Mouse (Mus musculus): Measurements from ENCODE around the gene Cant1.
"Not testable (repeated sequence)": the region's sequence is repeated elsewhere in the genome, so short reads cannot be mapped to it uniquely, and the experiment has no call there.

Cant1 gene

DNA sequence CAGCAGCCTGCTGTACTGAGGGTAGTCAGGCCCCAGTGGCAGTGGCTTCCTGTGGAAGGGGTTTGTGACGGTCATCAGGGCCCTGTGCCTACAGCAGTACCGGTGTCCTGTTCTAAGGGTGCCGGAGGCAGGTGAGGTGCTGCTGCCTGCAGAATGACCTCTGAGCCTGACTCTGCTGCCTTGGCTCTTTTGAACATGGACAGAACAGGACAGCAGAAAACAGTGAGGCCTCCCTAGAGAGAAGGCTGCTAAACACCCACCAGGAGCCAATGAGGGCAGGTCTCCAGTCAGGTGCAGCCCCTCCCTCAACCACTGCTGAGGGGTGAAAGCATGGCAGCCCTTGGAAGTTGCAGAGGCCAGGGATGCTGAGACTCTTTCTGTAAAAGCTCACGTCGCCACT, 12.4 kb downstream of the Cant1 start:
- DNase-seq, result no peak

DNA sequence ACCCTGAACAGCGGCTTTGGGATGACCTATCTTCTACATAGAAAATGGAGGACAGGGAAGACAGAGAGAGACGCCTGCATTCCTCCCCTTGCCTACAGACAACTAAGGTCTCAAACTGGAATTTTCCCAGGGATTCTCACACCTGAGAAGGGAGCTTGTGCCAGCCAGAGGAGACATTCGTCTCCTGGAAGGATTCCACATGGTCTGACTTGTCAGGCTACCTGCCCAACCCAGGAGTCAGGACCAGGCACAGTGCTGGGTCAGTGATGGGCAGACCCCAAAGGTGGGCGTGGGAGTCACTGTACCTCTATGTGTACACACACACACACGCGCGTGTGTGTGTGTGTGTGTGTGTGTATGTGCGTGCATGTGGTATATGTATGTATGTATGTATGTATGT, 13.6 kb downstream of the Cant1 start:
- no peak for DNase-seq

DNA sequence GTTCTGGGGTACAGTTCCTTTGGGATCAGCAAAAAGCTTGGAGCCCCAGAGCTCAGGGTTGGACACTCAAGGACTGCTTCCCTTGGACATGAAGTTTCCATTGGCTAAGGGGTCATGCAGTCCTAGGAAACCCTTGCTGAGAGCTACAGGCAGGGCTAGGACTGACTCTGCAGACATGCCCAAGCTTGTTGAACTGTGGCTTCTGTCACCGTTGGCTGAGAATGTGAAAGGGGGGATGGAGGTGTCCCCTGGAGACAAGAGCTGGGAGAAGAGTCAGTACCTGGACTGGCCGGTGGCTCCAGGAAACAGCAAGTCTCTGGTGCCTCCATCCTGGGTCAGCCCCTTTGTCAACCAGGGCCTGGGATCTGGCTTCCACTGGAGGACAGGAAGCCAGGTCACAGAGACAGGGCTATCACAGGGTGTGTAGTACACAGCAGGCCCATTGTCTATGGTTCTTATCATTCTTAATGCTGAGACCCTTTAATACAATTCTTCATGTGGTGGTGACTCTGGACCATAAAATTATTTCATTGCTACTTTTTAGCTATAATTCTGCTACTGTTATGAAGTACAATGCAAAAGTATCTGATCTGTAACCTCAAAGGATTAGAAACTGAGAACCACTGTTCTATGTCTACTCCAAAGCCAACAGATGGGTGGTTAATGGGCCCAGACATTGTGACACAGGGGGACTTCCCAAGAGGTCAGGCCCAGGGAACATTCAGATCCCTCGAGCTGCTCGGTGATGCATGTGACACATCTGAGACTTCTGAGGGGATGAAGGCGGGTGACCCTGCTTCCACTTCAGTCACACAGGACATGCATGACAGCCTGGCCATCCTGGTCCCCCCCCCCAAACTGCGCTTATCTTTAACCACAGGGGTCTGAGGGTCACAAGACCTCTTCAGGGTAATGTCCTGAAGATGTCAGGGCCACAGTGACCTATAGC, 14.7 kb downstream of the Cant1 start:
- peak; percentile 34 to 44 for DNase-seq

DNA sequence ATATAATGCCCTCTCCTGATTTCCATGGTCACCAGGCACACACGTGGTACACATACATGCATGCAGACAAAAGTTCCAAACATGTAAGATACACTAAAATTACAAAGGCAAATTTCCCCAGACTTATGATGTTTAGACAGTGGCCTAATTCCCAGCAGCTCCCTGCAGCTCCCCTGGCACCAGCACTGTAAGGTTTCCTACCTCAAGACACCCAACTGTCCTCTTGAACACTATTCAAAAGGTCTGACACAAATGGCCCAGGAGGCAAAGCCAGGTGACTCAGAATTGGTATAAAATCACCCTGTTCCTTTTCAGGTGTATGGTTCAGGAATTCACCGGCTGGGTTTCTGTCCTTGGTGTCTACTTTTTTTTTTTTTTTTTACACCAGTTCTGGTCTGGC, 15.7 kb downstream of the Cant1 start:
- no peak for DNase-seq

DNA sequence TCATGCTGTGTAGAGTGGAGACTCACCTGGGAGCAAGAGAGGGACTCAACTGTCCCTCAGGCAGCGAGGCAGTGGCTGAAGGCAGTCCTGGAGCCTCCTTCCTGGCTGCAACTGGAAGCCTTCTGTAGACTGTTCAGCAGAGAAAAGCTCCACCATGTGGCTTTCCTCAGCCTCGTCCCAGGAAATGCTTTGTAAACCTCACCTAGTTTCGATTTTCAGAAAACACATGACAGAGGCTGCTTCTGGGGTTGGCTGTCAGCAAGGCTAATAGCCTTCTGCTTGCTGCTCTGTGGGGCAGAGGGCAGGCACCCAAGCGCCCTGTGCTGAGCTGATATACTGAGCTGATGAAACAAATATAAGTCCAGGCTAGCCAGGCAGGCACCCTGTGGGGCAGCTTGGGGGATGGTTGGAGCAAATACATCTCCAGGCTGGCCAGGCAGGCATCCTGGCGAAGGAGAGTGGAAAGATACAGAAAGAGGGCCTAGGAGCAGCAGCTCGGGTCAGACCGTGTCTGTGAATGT, 17.1 kb downstream of the Cant1 start, which contains the start of gene Lgals3bp:
Gene Lgals3bp, minus strand, starts transcription at position 333 of the 521 bp plus-strand sequence.
- peak in 1 of 2 experiments; percentile 13 for DNase-seq

DNA sequence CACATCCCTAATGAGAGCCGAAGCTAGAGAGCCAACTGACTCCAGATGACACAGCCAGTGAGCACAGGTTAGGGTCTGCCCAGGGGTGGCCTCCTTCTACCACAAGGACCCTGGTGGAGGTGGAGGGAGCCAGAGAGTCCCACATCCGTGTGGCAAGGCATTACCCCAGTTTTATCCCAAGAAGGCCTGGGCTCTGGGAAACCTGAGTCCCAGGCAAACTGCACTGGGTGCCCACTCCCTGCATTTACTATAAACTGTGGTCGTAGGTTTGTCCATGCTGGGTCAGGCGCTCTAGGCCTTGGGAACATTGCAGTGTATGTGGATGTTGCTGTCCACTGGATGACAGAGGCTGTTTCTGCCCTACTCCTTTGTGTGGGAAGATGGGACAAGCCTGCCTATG, 17.7 kb downstream of the Cant1 start:
- DNase-seq, result no peak

DNA sequence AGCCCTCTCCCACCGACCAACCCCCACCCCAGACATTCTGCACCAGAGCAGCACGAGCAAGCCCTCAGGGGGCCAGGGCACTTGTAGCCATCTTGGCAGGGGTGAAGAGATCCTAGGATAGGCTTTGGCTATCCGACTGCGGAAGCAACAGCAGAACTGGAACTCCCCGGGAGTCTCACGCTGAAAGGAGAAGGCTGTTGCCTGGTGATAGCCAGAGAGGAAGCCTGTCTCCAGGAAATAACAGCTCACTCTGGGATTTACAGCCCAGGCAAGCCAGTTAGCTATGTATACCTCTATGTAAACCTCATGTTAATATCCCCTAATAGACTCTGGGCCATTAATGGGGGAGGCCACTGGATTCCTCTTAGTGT, 18.3 kb downstream of the Cant1 start:
- DNase-seq, result no peak

DNA sequence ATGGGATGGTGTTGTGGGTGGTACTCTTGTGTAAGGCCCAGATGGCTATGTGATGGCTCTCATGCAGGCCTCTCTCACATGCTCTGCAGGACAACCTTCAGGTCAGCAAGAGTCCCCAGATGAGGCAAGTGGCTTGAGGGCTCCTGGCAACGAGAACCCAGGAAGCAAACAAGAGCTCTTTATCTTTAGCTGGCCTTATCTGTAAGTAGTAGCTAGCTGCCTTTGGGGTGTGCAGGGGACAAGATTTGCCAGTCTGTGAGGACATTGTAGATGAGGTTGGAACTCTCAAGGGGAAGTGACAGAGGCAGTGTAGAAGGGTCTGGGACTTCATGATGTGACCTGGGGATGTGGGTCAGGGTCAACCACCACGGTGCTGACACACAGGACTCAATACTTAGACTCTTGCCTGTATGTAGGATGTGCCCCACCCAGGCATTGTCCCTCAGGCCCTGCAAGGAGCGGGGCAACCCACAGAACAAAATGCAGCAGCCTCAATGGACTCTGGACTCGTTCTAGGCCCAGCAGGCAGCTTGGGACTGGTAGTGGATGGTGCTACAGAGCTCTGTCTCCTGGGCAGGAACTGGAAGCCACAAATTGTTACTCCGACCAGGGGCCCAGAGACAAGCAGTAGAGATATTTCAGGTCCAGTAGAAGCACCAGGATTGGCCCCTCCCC, 18.9 kb downstream of the Cant1 start:
- DNase-seq, result no peak

DNA sequence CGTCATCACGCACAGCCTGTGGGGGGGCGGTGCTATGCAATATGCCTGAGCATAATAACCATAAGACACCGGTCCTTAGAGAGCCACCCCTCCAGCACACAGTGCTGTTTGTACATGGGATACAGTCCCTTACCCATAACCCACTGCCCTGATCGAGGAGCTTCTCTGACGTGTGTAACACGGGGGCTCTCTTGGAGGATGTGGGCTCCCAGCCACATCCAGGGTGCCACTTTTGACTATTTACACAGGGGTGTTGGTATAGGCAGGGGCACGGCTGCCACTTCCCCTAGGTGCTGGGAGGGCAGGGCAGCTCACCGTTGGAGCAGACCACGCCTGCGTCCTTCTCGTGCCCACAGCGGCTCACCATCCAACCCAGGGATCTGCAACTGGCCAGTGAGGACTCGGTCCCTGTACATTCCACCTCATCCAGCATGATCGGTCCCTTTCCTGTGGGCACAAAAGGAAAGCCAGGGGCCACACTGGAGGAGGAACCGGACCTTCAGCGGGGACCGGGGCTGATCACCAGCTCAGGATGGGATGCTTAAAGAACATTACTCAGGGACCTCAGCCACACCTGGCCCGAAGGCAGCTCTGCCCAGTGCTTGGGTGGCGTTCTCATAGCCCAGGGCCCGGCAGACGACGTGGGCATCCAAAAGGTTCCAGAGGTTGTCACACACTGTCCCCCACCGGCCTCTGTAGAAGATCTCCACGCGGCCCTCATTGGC, 20.9 kb downstream of the Cant1 start:
- DNase-seq, result no peak

DNA sequence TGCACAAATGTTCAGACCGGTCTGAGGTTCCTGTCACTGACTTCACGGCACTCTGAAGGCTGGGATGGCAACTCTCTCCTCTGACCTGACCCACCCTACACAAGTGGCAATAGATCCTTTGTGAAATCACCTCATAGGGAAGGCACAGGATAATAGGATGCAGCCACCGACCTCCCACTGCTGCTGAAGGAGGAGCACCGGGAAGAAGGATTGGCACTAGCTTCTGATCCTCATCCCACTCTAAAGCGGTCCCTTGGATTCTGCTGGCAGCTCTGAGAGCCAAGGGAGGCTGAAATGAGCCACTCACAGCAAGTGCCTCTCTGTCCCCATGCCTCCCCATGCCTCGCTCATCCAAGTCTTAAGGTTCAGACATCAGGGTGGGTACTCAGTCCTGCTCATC, 24.3 kb downstream of the Cant1 start:
- DNase-seq, result no peak

DNA sequence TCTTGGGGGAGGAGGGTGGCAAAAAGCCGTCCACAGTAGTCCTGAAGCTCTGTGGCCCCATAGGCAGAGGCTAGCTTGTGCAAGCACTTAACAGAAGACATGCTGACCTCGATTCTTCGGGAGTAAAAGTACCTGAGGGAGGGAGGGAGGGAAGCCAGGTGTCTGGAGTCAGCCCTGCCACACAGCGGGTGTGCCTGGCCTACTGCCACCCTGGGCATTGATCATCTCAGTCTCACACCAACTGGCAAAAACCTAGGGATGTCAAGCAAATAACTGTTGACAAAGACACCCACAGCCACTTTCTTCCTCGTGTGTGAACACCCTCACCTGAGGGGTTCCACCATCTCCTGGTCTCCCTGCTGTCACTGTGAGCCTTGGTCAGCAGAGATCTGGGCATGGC, 24.9 kb downstream of the Cant1 start:
- DNase-seq, result no peak

DNA sequence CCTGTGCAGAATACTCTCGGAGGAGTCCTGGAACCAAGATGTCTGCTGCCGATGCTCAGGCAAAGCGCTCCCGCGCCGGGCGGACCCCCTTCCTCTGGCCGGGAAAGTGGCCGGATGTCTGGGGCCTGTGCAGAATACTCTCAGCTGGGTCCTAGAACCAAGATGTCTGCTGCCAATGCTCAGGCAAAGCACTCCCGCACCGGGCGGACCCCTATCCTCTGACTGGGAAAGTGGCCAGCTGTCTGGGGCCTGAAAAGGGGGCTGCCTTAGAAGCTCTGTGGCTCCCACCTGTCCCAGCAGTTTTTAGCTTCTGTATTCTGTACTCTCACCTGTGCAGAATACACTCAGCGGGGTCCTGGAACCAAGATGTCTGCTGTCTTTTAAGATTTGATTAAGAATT, 31.1 kb downstream of the Cant1 start:
- not testable (repeated sequence) for DNase-seq

DNA sequence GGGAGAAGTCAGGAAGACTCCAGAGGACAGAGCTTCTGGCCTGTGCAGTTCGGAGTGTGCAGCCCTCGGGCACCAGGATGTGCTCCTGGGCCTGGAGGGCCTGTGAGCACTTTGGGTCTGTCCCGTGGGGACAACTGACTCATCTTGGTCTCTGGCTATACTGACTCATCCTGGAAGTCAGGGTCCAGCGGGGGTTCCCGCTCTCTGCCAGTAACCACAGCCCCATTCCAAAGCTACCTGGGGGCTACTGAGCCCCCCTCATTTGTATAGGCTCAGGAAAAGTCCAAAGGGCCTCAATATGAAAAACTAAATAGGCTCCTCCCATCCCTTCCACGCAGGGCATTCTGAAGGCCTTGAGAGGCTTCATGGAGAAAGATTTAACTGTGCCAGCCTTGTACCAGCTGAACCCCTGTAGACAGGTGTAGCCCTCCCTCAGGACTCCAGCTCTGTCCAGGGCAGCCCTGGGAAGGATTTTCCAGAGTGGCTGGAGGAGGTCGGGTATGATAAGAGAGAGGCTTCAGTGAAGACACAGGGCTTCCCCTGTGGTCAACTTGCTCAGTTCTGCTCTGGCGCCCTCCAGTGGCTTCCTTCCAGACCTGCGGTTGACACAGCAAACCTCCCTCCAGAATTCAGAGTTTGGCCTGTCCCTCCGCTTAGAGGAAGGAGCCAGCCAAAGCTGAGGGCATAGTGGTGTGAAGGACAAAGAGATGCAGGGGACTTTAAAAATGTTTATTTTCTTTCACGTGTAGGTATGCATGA, 39.5 kb downstream of the Cant1 start:
- DNase-seq, result peak; percentile 80

DNA sequence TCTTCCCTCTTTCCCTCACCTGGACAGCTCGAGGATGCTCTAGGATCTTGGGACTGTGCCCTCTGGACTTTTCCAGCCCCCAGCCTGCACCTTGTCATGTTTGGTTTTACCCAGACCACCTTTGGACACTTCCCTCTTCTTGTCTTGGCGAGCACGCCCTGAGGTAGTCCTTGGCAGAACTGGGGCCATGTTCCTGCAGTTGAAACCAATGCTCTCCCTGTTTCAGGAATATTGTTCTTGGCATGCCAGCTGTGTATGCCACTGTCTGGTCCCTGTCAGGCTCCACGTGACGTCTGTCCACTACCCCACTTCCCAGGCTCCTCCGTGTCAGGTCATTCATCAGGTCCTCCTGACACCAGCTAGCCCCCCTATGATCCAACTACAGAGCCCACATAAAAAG, 40.2 kb downstream of the Cant1 start:
- no peak for DNase-seq

DNA sequence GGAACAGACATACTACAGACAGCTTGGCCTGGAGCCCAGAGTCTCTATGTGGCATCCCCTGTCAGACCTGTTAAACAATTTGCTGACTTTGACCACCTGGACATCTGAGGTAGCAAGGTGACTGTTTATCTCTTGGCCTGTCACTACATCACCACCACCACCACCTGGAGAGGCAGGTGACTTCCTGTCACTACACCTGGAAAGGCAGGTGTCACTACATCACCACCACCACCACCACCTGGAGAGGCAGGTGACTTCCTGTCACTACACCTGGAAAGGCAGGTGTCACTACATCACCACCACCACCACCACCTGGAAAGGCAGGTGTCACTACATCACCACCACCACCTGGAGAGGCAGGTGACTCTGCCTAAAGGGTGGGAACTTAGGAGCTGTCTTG, 42.6 kb downstream of the Cant1 start:
- not testable (repeated sequence) for DNase-seq

DNA sequence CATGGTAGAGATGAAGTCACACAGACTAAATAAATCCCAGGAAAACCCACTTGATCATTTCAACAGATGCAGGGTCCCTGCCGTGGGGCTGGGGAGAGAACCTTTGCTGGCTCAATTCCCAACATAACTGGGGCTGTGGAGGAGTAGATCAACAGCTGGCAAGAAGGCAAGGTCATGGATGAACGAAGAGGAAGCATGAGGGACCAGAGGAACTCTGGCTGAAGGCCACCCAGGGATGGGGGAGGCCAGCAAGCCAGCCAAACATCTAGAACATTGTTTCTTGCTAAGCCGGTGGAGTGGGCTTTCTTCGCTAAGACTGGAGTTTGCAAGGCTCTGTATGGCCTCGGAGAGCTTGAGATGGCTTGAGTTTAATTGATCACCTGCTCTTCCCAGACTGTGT, 43.0 kb downstream of the Cant1 start:
- DNase-seq, result no peak

DNA sequence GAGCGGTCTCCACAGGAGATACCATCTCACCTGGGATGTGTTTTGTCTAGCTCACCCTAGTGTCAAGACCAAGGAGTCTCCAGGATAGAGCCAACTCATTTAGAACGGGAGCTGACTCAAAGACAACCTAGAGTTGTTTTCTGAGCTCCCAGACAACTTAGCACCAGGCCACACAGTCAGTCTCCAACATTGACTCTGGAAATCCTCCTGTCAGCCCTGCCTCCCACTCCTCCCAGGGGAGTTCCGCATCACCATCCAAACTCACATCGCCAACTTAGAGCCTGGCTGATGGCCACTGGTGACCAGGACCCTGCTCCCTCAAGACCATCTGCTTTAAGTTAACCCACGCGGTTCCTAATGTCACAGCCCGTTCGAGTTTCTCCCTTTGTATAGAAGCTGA, 43.4 kb downstream of the Cant1 start:
- DNase-seq, result no peak

DNA sequence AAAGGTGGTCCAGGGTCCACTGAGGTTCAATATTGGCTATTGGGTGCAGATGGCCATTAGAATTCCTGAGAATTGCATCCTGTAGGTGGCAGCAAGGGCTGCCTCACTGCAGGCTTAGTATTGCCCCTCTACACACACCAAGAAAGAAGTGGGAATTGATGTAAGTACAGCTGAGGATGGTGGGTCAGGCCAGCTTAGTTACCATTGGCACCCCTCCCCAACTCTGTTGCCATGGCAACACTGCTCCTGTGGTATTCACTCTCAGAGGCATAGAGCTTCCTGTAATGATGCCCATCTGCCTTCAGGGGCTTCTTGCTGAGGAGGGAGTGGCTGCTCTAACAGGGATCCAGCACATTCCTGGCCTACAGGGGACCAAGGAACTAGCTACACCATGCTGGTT, 43.9 kb downstream of the Cant1 start:
- no peak for DNase-seq

DNA sequence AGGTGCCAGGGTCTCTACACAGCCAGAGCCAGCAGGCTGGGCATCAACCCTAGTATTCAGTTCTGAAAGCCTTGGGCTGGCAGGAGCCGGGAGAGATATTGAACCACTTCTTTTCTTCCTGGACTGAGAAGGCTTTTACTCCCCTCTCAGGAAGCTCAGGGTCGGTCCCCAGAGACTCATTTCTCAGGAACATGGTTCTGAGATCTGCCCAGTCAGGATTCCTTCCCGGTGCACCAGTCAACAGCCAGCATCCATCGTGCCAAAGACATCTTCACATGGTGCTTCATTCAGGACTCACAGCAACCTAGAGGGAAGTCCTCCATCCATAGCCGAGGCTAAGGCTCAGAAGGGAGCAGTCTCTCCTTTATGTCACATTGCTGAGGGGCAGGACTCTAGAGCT, 44.4 kb downstream of the Cant1 start:
- DNase-seq, result no peak

DNA sequence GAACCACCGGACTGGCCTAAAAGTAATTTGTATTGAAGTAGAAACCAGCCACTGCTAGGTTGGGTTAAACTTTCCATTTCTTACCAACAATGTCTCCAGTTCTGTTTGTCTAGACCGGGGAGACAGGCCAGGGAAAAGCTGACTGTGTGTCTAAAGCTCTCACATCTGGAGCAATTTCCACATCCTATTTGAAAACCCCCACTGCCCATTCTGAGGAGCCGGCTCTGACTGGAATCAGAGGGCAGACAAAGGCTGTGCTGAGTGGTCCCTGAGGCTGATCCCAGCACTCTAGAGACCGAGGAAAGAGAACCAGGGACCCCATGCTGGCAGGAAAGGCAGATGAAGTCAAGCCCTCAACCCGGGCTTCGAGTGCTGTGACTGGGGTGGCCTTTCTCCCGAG, 46.2 kb downstream of the Cant1 start:
- no peak for DNase-seq

DNA sequence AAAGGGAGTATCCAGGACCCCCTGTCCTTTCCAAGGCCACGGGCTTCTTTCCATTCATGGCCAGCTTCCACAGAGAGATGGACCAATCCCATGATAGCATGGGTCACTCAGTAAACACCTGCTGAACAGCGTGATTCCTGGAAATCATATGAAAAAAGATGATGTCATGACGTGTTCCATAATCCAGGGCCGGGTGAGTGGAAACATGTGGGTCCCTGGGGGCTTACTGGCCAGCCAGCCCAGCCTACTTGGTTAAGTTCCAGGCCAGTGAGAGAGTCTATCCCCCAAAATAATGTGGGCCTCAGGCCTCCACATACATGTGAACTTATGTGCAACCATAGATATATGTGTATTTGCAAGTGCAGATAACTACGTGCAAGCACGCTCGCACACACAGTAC, 47.0 kb downstream of the Cant1 start:
- DNase-seq, result no peak

DNA sequence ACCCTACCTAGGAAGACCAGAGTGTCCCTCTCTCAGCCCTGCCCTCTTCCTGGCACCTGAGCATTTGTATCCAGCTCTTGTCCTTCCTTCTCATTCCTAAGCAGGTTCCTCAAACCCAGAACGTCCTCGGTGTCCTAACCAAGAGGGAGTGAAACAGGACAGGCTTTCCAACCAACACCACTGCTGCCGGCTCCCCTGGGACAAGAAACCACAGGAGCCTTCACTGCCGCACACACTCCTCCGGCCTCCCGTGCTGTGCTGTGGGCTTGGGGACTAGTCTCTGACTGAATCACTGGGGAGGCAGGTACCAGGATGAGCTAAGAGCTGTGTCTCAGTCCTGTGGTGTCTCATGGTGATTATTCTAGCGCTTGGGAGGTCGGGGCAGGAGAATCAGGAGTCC, 49.2 kb downstream of the Cant1 start:
- no peak for DNase-seq

DNA sequence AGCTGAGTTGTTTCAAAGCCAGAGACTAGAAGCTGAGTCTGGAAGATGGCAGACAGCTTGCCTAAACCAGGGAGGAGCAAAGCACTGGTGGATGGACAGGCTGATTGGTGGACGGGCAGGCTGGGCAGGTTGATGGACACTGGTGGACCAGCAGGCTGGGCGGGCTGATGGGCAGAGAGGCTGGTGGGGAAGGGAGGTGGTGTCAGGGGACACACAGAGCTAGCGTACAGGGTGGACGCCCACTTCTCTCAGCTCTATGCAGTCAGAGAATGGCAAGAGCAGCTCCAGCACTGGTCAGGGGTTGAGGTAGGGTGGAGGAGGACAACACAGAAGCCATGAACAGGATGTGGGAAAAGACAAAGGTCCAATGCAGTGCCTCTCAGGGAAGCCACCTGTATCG, 49.6 kb downstream of the Cant1 start:
- no peak for DNase-seq
